Mouse (Mus musculus): ENCODE data around the gene Eif2b3. TPM values are rescaled to one million over a fixed set of nuclear protein-coding genes. Genes with fewer than 3 reads are reported as not detected.

The Eif2b3 gene
- total and polyA plus RNA-seq, 3 experiments = 49.9 to 96.2 (median 84.9) TPM

- dilution Hi-C loops (cut with MboI; ENCODE audit: extremely low pct_ligation_motif_present, extremely low pct_unique_long_range_greater_than_20kb, low sequenced_read_pairs) (no loop called here), in situ Hi-C loops (cut with MboI; ENCODE audit: low pct_ligation_motif_present, low pct_unique_long_range_greater_than_20kb, low sequenced_read_pairs) (loop anchor here (5.0 kb wide), 1 partner anchor 129 kb away; no protein-coding TSS in a partner anchor)
- DNase-seq (ENCODE audit: extremely low read depth) = no peak
- Histone ChIP-seq H3K27ac (ENCODE audit: insufficient read depth, low read depth) (no peak overlapping the region), H3K4me3 (replicated peaks in 1 of 3; ENCODE audit: low read depth in 2 of 3, low read length in 2 of 3, poor library complexity in 1 of 3) (no peak overlapping the region), H3K79me2 (replicated peaks; ENCODE audit: control insufficient read depth, extremely low read depth, insufficient read depth, poor library complexity, severe bottlenecking) (peaks cover 20% of the 10 kb centered on the region), H3K4me1 (ENCODE audit: control insufficient read depth in 1 of 2, insufficient read depth in 2 of 2) (peaks cover 26 to 68% of the 10 kb centered on the region in 2 experiments), H3K9me3 (replicated peaks; ENCODE audit: low read length) (no peaks in the 10 kb centered on the region), H3K27me3 (replicated peaks) (no peaks in the 10 kb centered on the region), H3K9ac (ENCODE audit: insufficient read depth, low read depth) (no peak overlapping the region), H3K36me3 (replicated peaks in 1 of 2; ENCODE audit: control insufficient read depth in 1 of 2, insufficient read depth in 1 of 2, low read length in 1 of 2) (peaks cover 35 to 50% of the 10 kb centered on the region in 2 experiments), H3K4me2 (ENCODE audit: insufficient read depth, low read depth, poor library complexity, severe bottlenecking) (no peak overlapping the region)
- TF ChIP-seq MAZ (IDR thresholded peaks at IDR 0.05; ENCODE audit: low read depth, low read length) (no peak), ZKSCAN1 (IDR thresholded peaks at IDR 0.05; ENCODE audit: borderline replicate concordance, low read depth, low read length) (no peak), MAX (IDR thresholded peaks at IDR 0.05; ENCODE audit: low read length) (no peak), GABPA (IDR thresholded peaks at IDR 0.05; ENCODE audit: insufficient replicate concordance, low read depth, low read length) (no peak), POLR2AphosphoS2 (IDR thresholded peaks at IDR 0.05; ENCODE audit: low read depth, low read length) (no peak), HCFC1 (IDR thresholded peaks at IDR 0.05; ENCODE audit: low read depth, low read length) (no peak)
Measured at GRCm38 (mm10) chr4:117131198-117131597, 112.0 kb downstream of the Eif2b3 start.

GRCm38 (mm10) chr4:117131890-117132793, 112.9 kb downstream of the Eif2b3 start:
- no peak for DNase-seq (ENCODE audit: extremely low read depth)
- in situ Hi-C loops (cut with MboI; ENCODE audit: low pct_ligation_motif_present, low pct_unique_long_range_greater_than_20kb, low sequenced_read_pairs) (loop anchor here (5.0 kb wide), 1 partner anchor 130 kb away; no protein-coding TSS in a partner anchor), dilution Hi-C loops (cut with MboI; ENCODE audit: extremely low pct_ligation_motif_present, extremely low pct_unique_long_range_greater_than_20kb, low sequenced_read_pairs) (no loop called here)
- Histone ChIP-seq H3K9me3 (replicated peaks; ENCODE audit: low read length) (no peaks in the 10 kb centered on the region), H3K9ac (ENCODE audit: insufficient read depth, low read depth) (peak overlapping the region; percentile 97), H3K27ac (ENCODE audit: insufficient read depth, low read depth) (no peak overlapping the region), H3K36me3 (replicated peaks in 1 of 2; ENCODE audit: control insufficient read depth in 1 of 2, insufficient read depth in 1 of 2, low read length in 1 of 2) (peaks cover 35 to 49% of the 10 kb centered on the region in 2 experiments), H3K4me2 (ENCODE audit: insufficient read depth, low read depth, poor library complexity, severe bottlenecking) (peak overlapping the region; percentile 91), H3K4me3 (replicated peaks in 1 of 3; ENCODE audit: low read depth in 2 of 3, low read length in 2 of 3, poor library complexity in 1 of 3) (peak overlapping the region; percentile 86 to 98 (median 91)), H3K27me3 (replicated peaks) (no peaks in the 10 kb centered on the region), H3K79me2 (replicated peaks; ENCODE audit: control insufficient read depth, extremely low read depth, insufficient read depth, poor library complexity, severe bottlenecking) (peaks cover 20% of the 10 kb centered on the region), H3K4me1 (ENCODE audit: control insufficient read depth in 1 of 2, insufficient read depth in 2 of 2) (peaks cover 20 to 66% of the 10 kb centered on the region in 2 experiments)
- TF ChIP-seq SIN3A (IDR thresholded peaks at IDR 0.05; ENCODE audit: low read length) (no peak), TBP (conservative IDR thresholded peaks at IDR 0.05; ENCODE audit: low read depth, low read length) (no peak)

- no peaks in the 10 kb centered on the region for H3K9me3 ChIP-seq (replicated peaks; ENCODE audit: low read length)
- H3K36me3 ChIP-seq (replicated peaks in 1 of 2; ENCODE audit: control insufficient read depth in 1 of 2, insufficient read depth in 1 of 2, low read length in 1 of 2) = peaks cover 35 to 45% of the 10 kb centered on the region in 2 experiments
- dilution Hi-C loops (cut with MboI; ENCODE audit: extremely low pct_ligation_motif_present, extremely low pct_unique_long_range_greater_than_20kb, low sequenced_read_pairs) = no loop called here
- no peak for DNase-seq (ENCODE audit: extremely low read depth)
- peaks cover 18 to 59% of the 10 kb centered on the region in 2 experiments for H3K4me1 ChIP-seq (ENCODE audit: control insufficient read depth in 1 of 2, insufficient read depth in 2 of 2)
- peaks cover 20% of the 10 kb centered on the region for H3K79me2 ChIP-seq (replicated peaks; ENCODE audit: control insufficient read depth, extremely low read depth, insufficient read depth, poor library complexity, severe bottlenecking)
- peak overlapping the region; percentile 86 to 98 (median 91) for H3K4me3 ChIP-seq (replicated peaks in 1 of 3; ENCODE audit: low read depth in 2 of 3, low read length in 2 of 3, poor library complexity in 1 of 3)
- no peaks in the 10 kb centered on the region for H3K27me3 ChIP-seq (replicated peaks)
- in situ Hi-C loops (cut with MboI; ENCODE audit: low pct_ligation_motif_present, low pct_unique_long_range_greater_than_20kb, low sequenced_read_pairs) = loop anchor here (5.0 kb wide), 1 partner anchor 130 kb away; no protein-coding TSS in a partner anchor
- peak overlapping the region; percentile 91 for H3K4me2 ChIP-seq (ENCODE audit: insufficient read depth, low read depth, poor library complexity, severe bottlenecking)
- no peak overlapping the region for H3K27ac ChIP-seq (ENCODE audit: insufficient read depth, low read depth)
- H3K9ac ChIP-seq (ENCODE audit: insufficient read depth, low read depth) = peak overlapping the region; percentile 97
- no peak for TF ChIP-seq E2F4 (IDR thresholded peaks at IDR 0.05; ENCODE audit: insufficient replicate concordance, low read depth, low read length)
- TF ChIP-seq POLR2A (IDR thresholded peaks at IDR 0.05; ENCODE audit: low read depth, low read length) = no peak
- TF ChIP-seq ZC3H11A (IDR thresholded peaks at IDR 0.05; ENCODE audit: low read depth, low read length) = no peak
- no peak for TF ChIP-seq BHLHE40 (IDR thresholded peaks at IDR 0.05; ENCODE audit: low read depth, low read length)
- no peak for TF ChIP-seq USF2 (conservative IDR thresholded peaks at IDR 0.05; ENCODE audit: low read depth, low read length)
- no peak for TF ChIP-seq MAZ (IDR thresholded peaks at IDR 0.05; ENCODE audit: low read depth, low read length)
- TF ChIP-seq POLR2AphosphoS2 (IDR thresholded peaks at IDR 0.05; ENCODE audit: low read depth, low read length) = no peak
- TF ChIP-seq RCOR1 (conservative IDR thresholded peaks at IDR 0.05; ENCODE audit: low read depth, low read length) = no peak
- no peak for TF ChIP-seq MAFK (IDR thresholded peaks at IDR 0.05; ENCODE audit: insufficient replicate concordance, low read length)
- TF ChIP-seq KAT2A (IDR thresholded peaks at IDR 0.05; ENCODE audit: insufficient replicate concordance, low read length) = no peak
- no peak for TF ChIP-seq IRF4 (IDR thresholded peaks at IDR 0.05; ENCODE audit: low read depth, low read length)
- TF ChIP-seq JUND (conservative IDR thresholded peaks at IDR 0.05; ENCODE audit: low read depth, low read length) = no peak
- no peak for TF ChIP-seq CHD2 (IDR thresholded peaks at IDR 0.05; ENCODE audit: low read length)
- TF ChIP-seq ZNF384 (IDR thresholded peaks at IDR 0.05; ENCODE audit: low read depth, low read length) = no peak
- TF ChIP-seq TCF12 (IDR thresholded peaks at IDR 0.05; ENCODE audit: low read depth, low read length) = no peak
- no peak for TF ChIP-seq RAD21 (IDR thresholded peaks at IDR 0.05; ENCODE audit: low read depth, low read length)
- TF ChIP-seq MYC (IDR thresholded peaks at IDR 0.05; ENCODE audit: low read depth, low read length) = no peak
- no peak for TF ChIP-seq JUN (IDR thresholded peaks at IDR 0.05; ENCODE audit: insufficient read depth, low read depth, low read length)
Measured at GRCm38 (mm10) chr4:117132794-117133143, 113.6 kb downstream of the Eif2b3 start.
